Mouse (Mus musculus): ENCODE measurements at regions not wholly inside any gene's neighbourhood (a gene's known extent, or its start where the extent isn't known, plus 50 kb on each side); places are given as distances from the start of the nearest gene placed in this dataset.

DNA sequence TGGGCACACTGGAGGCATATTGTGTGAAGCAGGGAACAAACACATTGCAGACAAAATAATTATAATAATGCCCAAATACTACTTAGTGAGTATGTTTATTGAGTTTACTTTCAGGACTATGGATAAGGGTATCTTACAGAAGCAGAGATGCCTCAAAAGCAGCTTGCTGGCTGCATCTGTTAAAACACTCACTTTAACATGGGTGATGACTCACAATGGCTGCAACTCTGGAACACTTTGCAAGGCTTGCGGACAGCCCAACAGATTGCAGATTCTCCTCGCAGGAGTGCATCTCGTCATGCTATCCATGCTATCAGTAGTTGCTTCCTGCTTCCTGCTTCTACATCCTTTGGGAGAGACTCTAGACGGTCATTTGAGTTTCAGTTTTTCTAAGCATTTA, 373.2 kb upstream of the Arpp21 start:
- H3K27ac ChIP-seq (replicated peaks; ENCODE audit: low read depth, low read length), result no peak overlapping the region
- no peak overlapping the region for H3K9ac ChIP-seq (ENCODE audit: low read length)
- H3K4me1 ChIP-seq (ENCODE audit: control insufficient read depth, insufficient read depth, low read length), result no peaks in the 10 kb centered on the region
- DNase-seq (ENCODE audit: low spot score) (no peak), ATAC-seq (ENCODE audit: insufficient number of reproducible peaks, low FRiP score, low TSS enrichment, low read depth) (no peak)
- H3K27me3 ChIP-seq (ENCODE audit: control insufficient read depth, insufficient read depth, low read length), result no peaks in the 10 kb centered on the region
- H3K4me3 ChIP-seq (ENCODE audit: low read depth, low read length), result no peak overlapping the region
- H3K9me3 ChIP-seq (ENCODE audit: control insufficient read depth, low read length), result no peaks in the 10 kb centered on the region
- H3K36me3 ChIP-seq (ENCODE audit: control insufficient read depth, insufficient read depth, low read length), result no peaks in the 10 kb centered on the region
- no peak overlapping the region for H3K4me2 ChIP-seq (ENCODE audit: low read depth, severe bottlenecking)
- 86% methylated on average over 4 of the region's 4 CpGs for WGBS

DNA sequence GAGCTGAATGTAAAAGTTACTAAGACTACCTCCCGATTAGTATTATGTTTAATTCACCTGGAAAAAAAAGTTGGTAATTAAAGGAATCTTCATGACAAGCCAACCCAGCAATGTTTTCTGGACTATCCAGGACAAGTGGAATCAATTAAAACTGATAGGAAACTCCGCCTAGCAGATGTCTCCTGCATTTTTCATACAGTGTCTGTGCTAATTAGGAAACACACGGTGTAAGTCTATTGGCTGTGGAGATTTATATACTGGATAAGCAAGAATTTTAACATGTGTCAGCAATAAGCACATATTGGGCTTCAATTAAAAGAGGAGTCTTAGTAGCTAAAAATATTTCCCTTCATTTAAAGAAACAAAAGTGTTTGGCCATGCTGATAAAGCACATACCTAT, 371.5 kb upstream of the Arpp21 start:
- H3K4me1 ChIP-seq (ENCODE audit: control insufficient read depth, insufficient read depth, low read length), result no peaks in the 10 kb centered on the region
- H3K4me2 ChIP-seq (ENCODE audit: low read depth, severe bottlenecking), result no peak overlapping the region
- H3K36me3 ChIP-seq (ENCODE audit: control insufficient read depth, insufficient read depth, low read length), result no peaks in the 10 kb centered on the region
- H3K27ac ChIP-seq (replicated peaks; ENCODE audit: low read depth, low read length), result no peak overlapping the region
- ATAC-seq (ENCODE audit: insufficient number of reproducible peaks, low FRiP score, low TSS enrichment, low read depth) (no peak), DNase-seq (ENCODE audit: low spot score) (no peak)
- no peaks in the 10 kb centered on the region for H3K9me3 ChIP-seq (ENCODE audit: control insufficient read depth, low read length)
- no peak overlapping the region for H3K9ac ChIP-seq (ENCODE audit: low read length)
- WGBS, result 59% methylated on average over 3 of the region's 3 CpGs
- H3K27me3 ChIP-seq (ENCODE audit: control insufficient read depth, insufficient read depth, low read length), result no peaks in the 10 kb centered on the region
- H3K4me3 ChIP-seq (ENCODE audit: low read depth, low read length), result no peak overlapping the region

DNA sequence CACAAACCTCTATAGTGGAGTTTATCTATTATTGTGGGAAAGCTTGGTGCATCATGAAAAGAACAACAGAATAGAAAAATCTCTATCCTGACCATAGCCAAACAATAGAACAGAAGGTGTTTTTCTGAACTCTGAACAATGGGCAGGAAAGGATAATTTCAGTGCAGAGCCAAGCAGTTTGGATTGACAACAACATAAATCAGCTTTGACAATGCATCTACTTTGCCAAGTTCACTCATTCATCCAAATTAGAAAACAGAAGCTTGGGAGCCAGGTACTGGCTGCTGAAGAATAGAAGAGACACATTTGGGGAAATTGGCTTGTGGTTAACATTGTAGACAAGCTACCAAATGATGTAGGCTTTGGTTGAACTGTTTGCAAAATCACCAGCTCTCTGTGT, 360.0 kb upstream of the Arpp21 start:
- no peak for DNase-seq (ENCODE audit: low spot score)
- H3K27me3 ChIP-seq (ENCODE audit: control insufficient read depth, insufficient read depth, low read length), result no peaks in the 10 kb centered on the region
- H3K36me3 ChIP-seq (ENCODE audit: control insufficient read depth, insufficient read depth, low read length), result no peaks in the 10 kb centered on the region
- no peak for ATAC-seq (ENCODE audit: insufficient number of reproducible peaks, low FRiP score, low TSS enrichment, low read depth)
- no peaks in the 10 kb centered on the region for H3K9me3 ChIP-seq (ENCODE audit: control insufficient read depth, low read length)
- H3K4me2 ChIP-seq (ENCODE audit: low read depth, severe bottlenecking), result no peak overlapping the region
- H3K27ac ChIP-seq (replicated peaks; ENCODE audit: low read depth, low read length), result no peak overlapping the region
- H3K4me3 ChIP-seq (ENCODE audit: low read depth, low read length), result no peak overlapping the region
- H3K9ac ChIP-seq (ENCODE audit: low read length), result no peak overlapping the region
- no peaks in the 10 kb centered on the region for H3K4me1 ChIP-seq (ENCODE audit: control insufficient read depth, insufficient read depth, low read length)

GRCm38 (mm10) chr9:112590241-112590640, 354.5 kb upstream of the Arpp21 start:
- Histone ChIP-seq H3K4me1 (ENCODE audit: control insufficient read depth, insufficient read depth, low read length) (no peaks in the 10 kb centered on the region), H3K36me3 (ENCODE audit: control insufficient read depth, insufficient read depth, low read length) (no peaks in the 10 kb centered on the region)

DNA sequence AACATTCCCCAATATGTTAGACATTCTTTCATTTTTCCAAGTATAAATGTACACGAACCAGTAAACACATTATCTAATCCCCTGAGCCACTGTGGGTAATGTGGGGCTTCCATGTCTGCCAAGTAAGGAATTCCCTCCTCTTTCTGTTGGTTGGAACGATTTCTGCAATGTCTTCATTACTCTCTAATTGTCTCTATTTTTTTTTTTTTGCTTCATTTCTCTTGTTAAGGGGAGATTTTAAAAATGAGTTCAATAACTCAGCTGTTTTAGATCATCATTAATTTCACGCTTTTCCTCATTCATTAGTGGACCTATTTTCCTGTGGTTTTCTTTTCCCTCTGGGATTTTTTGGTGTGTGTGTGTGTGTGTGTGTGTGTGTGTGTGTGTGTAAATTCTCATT, 337.6 kb upstream of the Arpp21 start:
- DNase-seq (ENCODE audit: low spot score) (no peak), ATAC-seq (ENCODE audit: insufficient number of reproducible peaks, low FRiP score, low TSS enrichment, low read depth) (no peak)
- Histone ChIP-seq H3K9ac (ENCODE audit: low read length) (no peak overlapping the region), H3K27me3 (ENCODE audit: control insufficient read depth, insufficient read depth, low read length) (no peaks in the 10 kb centered on the region), H3K27ac (replicated peaks; ENCODE audit: low read depth, low read length) (no peak overlapping the region), H3K36me3 (ENCODE audit: control insufficient read depth, insufficient read depth, low read length) (no peaks in the 10 kb centered on the region), H3K9me3 (ENCODE audit: control insufficient read depth, low read length) (no peaks in the 10 kb centered on the region), H3K4me3 (ENCODE audit: low read depth, low read length) (no peak overlapping the region), H3K4me1 (ENCODE audit: control insufficient read depth, insufficient read depth, low read length) (no peaks in the 10 kb centered on the region), H3K4me2 (ENCODE audit: low read depth, severe bottlenecking) (no peak overlapping the region)
- 71% methylated on average over 3 of the region's 3 CpGs for WGBS

More at GRCm38 (mm10) chr9:112590241-112590640, 354.5 kb upstream of the Arpp21 start:
- WGBS, result 89% methylated on average over 3 of the region's 3 CpGs
- no peak overlapping the region for H3K27ac ChIP-seq (replicated peaks; ENCODE audit: low read depth, low read length)
- H3K4me2 ChIP-seq (ENCODE audit: low read depth, severe bottlenecking), result no peak overlapping the region
- ATAC-seq (ENCODE audit: insufficient number of reproducible peaks, low FRiP score, low TSS enrichment, low read depth) (no peak), DNase-seq (ENCODE audit: low spot score) (no peak)
- no peak overlapping the region for H3K9ac ChIP-seq (ENCODE audit: low read length)
- H3K4me3 ChIP-seq (ENCODE audit: low read depth, low read length), result no peak overlapping the region
- H3K27me3 ChIP-seq (ENCODE audit: control insufficient read depth, insufficient read depth, low read length), result no peaks in the 10 kb centered on the region
- no peaks in the 10 kb centered on the region for H3K9me3 ChIP-seq (ENCODE audit: control insufficient read depth, low read length)

- H3K4me1 ChIP-seq (ENCODE audit: control insufficient read depth, insufficient read depth, low read length), result no peaks in the 10 kb centered on the region
- no peak overlapping the region for H3K9ac ChIP-seq (ENCODE audit: low read length)
- no peaks in the 10 kb centered on the region for H3K36me3 ChIP-seq (ENCODE audit: control insufficient read depth, insufficient read depth, low read length)
- no peak for ATAC-seq (ENCODE audit: insufficient number of reproducible peaks, low FRiP score, low TSS enrichment, low read depth)
- no peak overlapping the region for H3K27ac ChIP-seq (replicated peaks; ENCODE audit: low read depth, low read length)
- H3K4me2 ChIP-seq (ENCODE audit: low read depth, severe bottlenecking), result no peak overlapping the region
- no peak overlapping the region for H3K4me3 ChIP-seq (ENCODE audit: low read depth, low read length)
- H3K27me3 ChIP-seq (ENCODE audit: control insufficient read depth, insufficient read depth, low read length), result no peaks in the 10 kb centered on the region
- DNase-seq (ENCODE audit: low spot score), result no peak
- H3K9me3 ChIP-seq (ENCODE audit: control insufficient read depth, low read length), result no peaks in the 10 kb centered on the region
Observed at GRCm38 (mm10) chr9:112561348-112561747, 325.6 kb upstream of the Arpp21 start.

- Histone ChIP-seq H3K9ac (ENCODE audit: low read length) (no peak overlapping the region), H3K4me2 (ENCODE audit: low read depth, severe bottlenecking) (no peak overlapping the region), H3K27me3 (ENCODE audit: control insufficient read depth, insufficient read depth, low read length) (no peaks in the 10 kb centered on the region), H3K4me3 (ENCODE audit: low read depth, low read length) (no peak overlapping the region), H3K9me3 (ENCODE audit: control insufficient read depth, low read length) (no peaks in the 10 kb centered on the region), H3K4me1 (ENCODE audit: control insufficient read depth, insufficient read depth, low read length) (no peaks in the 10 kb centered on the region), H3K36me3 (ENCODE audit: control insufficient read depth, insufficient read depth, low read length) (no peaks in the 10 kb centered on the region), H3K27ac (replicated peaks; ENCODE audit: low read depth, low read length) (no peak overlapping the region)
- DNase-seq (ENCODE audit: low spot score), result no peak
- 86% methylated on average over 4 of the region's 4 CpGs for WGBS
- ATAC-seq (ENCODE audit: insufficient number of reproducible peaks, low FRiP score, low TSS enrichment, low read depth), result no peak
Observed at GRCm38 (mm10) chr9:112560226-112560625, 324.5 kb upstream of the Arpp21 start.

DNA sequence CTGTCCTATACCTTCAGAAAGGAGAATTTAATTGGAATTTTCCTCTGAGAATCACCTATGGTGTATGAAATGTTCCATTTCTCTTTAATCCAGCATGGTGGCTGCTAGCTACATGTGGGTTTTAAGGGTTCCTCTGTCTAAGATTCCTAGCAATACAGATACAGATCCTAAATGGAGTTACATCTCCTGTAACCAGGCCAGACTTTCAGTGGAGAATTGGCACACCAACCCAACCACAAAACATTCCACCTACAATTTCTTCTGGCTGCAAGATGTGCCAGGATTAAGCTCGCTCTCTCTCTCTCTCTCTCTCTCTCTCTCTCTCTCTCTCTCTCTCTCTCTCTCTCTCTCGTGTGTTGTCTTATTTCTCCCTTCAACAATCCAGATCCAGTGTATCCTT, 302.2 kb upstream of the Arpp21 start:
- H3K4me1 ChIP-seq (ENCODE audit: control insufficient read depth, insufficient read depth, low read length), result no peaks in the 10 kb centered on the region
- H3K4me2 ChIP-seq (ENCODE audit: low read depth, severe bottlenecking), result no peak overlapping the region
- H3K9me3 ChIP-seq (ENCODE audit: control insufficient read depth, low read length), result no peaks in the 10 kb centered on the region
- H3K9ac ChIP-seq (ENCODE audit: low read length), result no peak overlapping the region
- H3K27me3 ChIP-seq (ENCODE audit: control insufficient read depth, insufficient read depth, low read length), result no peaks in the 10 kb centered on the region
- DNase-seq (ENCODE audit: low spot score), result no peak
- no peaks in the 10 kb centered on the region for H3K36me3 ChIP-seq (ENCODE audit: control insufficient read depth, insufficient read depth, low read length)
- WGBS, result 75% methylated on average over 2 of the region's 2 CpGs
- H3K4me3 ChIP-seq (ENCODE audit: low read depth, low read length), result no peak overlapping the region
- no peak for ATAC-seq (ENCODE audit: insufficient number of reproducible peaks, low FRiP score, low TSS enrichment, low read depth)
- H3K27ac ChIP-seq (replicated peaks; ENCODE audit: low read depth, low read length), result no peak overlapping the region

DNA sequence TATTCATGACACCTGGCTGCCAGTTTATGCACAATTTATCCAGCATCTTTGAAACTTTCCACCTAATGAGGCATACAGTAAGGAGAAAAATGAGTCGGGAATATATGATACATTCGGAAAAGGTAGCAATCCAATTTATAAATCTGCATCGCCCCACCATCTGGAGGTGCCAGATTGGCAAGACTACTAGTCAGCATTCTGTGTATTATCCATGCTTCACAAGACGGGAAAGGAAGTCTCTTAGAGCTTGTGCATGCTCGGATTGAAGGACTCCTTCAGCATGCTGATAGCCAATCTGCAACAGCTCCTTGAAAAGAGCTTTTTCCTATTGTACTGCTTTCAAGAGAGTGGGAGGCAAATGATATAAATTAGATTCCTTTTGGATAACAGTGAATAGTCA, 289.6 kb upstream of the Arpp21 start:
- Histone ChIP-seq H3K9ac (ENCODE audit: low read length) (no peak overlapping the region), H3K27ac (replicated peaks; ENCODE audit: low read depth, low read length) (no peak overlapping the region), H3K27me3 (ENCODE audit: control insufficient read depth, insufficient read depth, low read length) (no peaks in the 10 kb centered on the region), H3K36me3 (ENCODE audit: control insufficient read depth, insufficient read depth, low read length) (no peaks in the 10 kb centered on the region), H3K4me2 (ENCODE audit: low read depth, severe bottlenecking) (no peak overlapping the region), H3K9me3 (ENCODE audit: control insufficient read depth, low read length) (no peaks in the 10 kb centered on the region), H3K4me3 (ENCODE audit: low read depth, low read length) (no peak overlapping the region), H3K4me1 (ENCODE audit: control insufficient read depth, insufficient read depth, low read length) (no peaks in the 10 kb centered on the region)
- DNase-seq (ENCODE audit: low spot score) (no peak), ATAC-seq (ENCODE audit: insufficient number of reproducible peaks, low FRiP score, low TSS enrichment, low read depth) (no peak)
- 83% methylated on average over 5 of the region's 5 CpGs for WGBS
